Mouse (Mus musculus): ENCODE data around the gene Taf3. TPM values are rescaled to one million over a fixed set of nuclear protein-coding genes. Genes with fewer than 3 reads are reported as not detected.

Gene Taf3
- 20.9 TPM for polyA plus RNA-seq (2017; shearing (Covaris generic))

DNA sequence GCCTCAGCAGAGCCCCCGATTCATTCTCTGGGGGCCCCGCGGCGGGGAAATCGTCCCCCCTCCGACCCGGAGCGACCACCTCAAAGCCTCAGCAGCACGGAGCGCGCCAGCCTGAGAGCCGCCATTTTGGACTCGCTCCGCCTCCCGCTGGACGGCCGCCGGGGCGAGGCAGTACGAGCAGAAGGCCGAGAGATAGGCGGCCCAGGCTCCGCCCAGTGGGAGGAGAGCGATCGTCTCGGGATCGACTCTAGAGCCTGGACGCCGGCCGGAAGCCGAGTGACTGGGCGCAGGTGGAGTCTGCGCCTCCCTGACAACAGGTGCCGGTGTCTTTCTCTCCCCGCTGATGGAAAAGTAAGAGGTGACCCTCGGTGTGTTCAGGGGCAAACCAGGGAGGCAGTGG, at the start of gene Taf3:
Gene Taf3, minus strand, starts transcription at position 136 of the 400 bp plus-strand sequence.

DNA sequence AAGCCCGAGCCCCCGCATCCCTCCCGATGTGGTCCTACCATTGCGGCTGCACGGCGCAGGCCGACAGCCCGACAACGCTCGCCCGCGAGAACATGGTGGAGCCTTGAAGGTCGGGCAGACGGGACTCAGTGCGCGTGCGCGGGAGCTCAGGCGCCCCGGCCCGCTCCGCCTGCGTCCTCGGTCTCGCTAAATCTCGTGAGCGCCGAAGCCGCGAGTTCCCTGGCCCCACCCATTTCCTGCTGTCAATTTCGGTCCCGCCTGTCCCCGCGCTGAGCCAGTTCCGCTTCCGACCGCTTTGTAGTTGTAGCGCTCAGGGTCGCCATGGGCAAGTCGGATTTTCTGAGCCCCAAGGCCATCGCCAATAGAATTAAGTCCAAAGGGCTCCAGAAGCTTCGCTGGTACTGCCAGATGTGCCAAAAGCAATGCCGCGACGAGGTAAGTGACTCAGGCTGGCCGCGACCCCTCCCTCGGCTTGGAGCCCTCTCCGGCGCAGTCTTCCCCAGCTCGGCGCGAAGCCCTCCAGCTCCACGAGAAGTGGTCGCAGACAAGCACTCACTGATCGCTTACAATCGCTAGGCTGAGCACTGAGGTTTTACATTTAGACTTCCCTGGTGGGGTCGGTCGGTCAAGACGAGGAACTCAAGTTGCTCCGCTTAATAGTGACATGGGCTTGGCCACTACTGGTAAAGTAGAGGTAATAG, 32.1 kb upstream of the Taf3 start, which contains the start of the genes Atp5c1 and Kin:
Gene Atp5c1, minus strand, starts transcription at position 201 of the 701 bp plus-strand sequence.
Gene Kin, plus strand, starts transcription at position 284 of the 701 bp plus-strand sequence.

DNA sequence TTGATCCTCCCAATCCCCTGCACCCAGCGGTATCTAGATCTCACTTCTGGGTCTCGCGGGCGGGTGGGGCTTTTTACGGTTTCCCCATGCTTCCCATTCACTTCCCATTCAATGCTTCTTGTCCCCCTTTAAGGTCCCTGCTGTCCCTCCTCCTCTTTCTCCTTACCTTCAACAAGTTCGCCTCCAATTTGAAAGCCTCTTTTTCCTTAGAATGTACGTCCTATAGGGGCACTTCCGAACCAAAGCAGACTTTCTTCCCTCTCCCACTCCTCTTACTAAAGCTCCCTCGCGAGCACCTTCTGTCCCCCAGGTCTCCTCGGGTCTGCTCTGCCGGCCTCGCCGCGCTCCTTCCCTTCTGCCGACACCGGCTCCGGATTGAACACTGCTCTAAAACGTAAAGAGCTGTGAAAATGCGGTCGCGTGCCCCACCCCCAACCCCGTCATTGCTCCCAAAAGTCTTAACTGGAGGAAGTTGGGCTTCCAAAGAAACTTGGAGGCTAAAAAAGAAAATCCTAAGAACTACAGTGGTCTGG, 158.7 kb downstream of the Taf3 start, which contains the start of gene Gata3:
Gene Gata3, minus strand, starts transcription at position 384 of the 533 bp plus-strand sequence.

DNA sequence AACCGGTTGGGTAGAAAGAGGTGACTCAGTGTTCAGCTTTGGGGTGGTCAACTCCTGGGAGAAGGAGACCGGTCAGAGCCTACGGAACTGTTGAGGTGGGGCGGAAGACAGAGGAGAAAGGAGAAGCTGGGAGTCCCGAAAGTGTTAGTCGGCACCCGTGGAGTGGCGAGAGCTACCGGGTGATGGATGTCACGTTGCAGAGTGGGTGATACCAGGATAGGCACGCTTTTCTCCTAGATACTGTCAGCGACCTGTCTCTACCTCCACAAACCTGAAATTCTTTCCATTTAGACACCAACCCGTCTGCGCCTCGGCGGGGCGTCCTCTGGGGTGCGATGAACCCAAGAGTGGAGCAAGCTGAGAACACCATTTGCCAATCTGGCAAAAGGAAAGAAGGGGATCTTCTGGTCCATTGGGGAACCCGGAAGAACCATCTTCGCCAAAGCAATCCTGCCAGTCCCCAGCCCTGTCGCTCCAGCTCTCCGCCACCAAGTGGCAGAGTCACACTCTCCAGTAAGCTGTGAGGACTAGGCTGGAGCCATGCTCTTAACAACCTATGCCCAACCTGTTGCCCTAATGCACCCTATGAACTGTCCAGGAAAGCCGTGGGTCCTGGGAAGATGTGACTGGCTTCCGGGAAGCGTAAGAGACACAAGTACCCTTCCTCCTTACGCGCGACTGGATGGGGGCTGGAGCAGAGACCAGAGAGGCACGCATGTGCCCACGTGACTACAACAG, 159.3 kb downstream of the Taf3 start, which contains the start of gene 9230102O04Rik:
Gene 9230102O04Rik, minus strand, starts transcription at position 628 of the 738 bp plus-strand sequence.

DNA sequence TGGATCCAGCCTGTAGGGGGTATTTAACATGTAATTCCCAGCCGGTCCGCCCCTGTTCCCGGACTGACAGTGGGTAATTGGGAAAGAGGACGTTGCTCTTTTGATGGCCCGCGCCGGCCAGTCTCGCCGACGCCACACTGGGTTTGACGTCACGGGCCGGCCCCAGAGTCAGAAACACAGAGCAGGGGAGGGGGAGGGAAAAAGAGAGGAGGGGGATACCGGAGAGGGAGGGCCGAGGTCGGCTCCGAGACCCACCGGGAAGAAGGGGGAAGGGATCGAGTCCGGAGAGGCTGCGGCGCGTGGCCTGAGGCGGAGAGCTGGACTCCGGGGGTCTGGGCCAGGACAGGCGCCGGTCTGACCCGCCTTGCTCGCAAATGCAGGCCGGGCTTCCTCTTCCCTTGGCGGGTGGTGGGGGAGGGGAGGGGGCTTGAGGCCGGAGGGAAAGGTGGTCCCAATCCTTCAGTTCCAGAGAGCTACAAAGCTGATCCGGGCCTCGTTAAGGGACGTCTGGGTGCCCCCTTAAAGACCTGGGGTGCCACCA, 167.3 kb downstream of the Taf3 start, which contains the start of gene 4930412O13Rik:
Gene 4930412O13Rik, plus strand, starts transcription at position 202 of the 541 bp plus-strand sequence.

Other genes starting within 250 kb of the Taf3 start
- gene 4930412O13Rik, start 167.3 kb downstream of the Taf3 start, polyA plus RNA-seq (2017; shearing (Covaris generic)), result not detected
- gene 9230102O04Rik, start 159.1 kb downstream of the Taf3 start, polyA plus RNA-seq (2017; shearing (Covaris generic)), result 1.0 TPM
- 128 TPM for gene Gata3, start 158.6 kb downstream of the Taf3 start, polyA plus RNA-seq (2017; shearing (Covaris generic))
- gene Atp5c1, start 31.9 kb upstream of the Taf3 start, polyA plus RNA-seq (2017; shearing (Covaris generic)), result 504 TPM
- gene Kin, start 32.0 kb upstream of the Taf3 start, polyA plus RNA-seq (2017; shearing (Covaris generic)), result 40.7 TPM
- gene Itih2, start 82.8 kb upstream of the Taf3 start, polyA plus RNA-seq (2017; shearing (Covaris generic)), result not detected
- 22.0 TPM for gene Itih5, start 105.0 kb upstream of the Taf3 start, polyA plus RNA-seq (2017; shearing (Covaris generic))

Data from activated CD4-positive, CD25-positive, alpha-beta regulatory T cell, adult 9 weeks (primary cell).